27 mouse cellular contexts compared by ENCODE assay signal in genomic region chr9:110465336-110465735, GRCm38 (mm10). TPM values are rescaled to one million over a fixed set of nuclear protein-coding genes. Genes with fewer than 3 reads are reported as not detected.
"Had no signal": no experiment of that assay in that cellular context is flagged by ENCODE, and none has a peak within 500 bp of the region (broad histone marks: within the 10 kb centered on the region; RNA-seq: fewer than 3 reads in every experiment).

No protein-coding gene starts in this region.

- H3K36me3 ChIP-seq: heart, embryonic 15.5 days; liver, embryonic 12.5 days had no signal

- H3K27ac ChIP-seq: heart, adult 2 months; heart, embryonic 13.5 days; heart, embryonic 15.5 days; hindbrain, embryonic 13.5 days; hindbrain, embryonic 15.5 days; hindbrain, postnatal 0 days; kidney, postnatal 0 days; layer of hippocampus, adult 2 months; limb, embryonic 13.5 days; limb, embryonic 15.5 days; liver, embryonic 12.5 days; liver, embryonic 14.5 days had no signal

- H3K27me3 ChIP-seq: heart, embryonic 13.5 days; heart, embryonic 15.5 days; hindbrain, embryonic 13.5 days; hindbrain, embryonic 15.5 days; limb, embryonic 13.5 days; limb, embryonic 15.5 days; liver, embryonic 12.5 days had no signal

- DNase-seq: forebrain, postnatal 0 days; gastrocnemius, postnatal 14 days; gastrocnemius, postnatal 36 days; heart, adult 11 months; heart, adult 2 months; heart, postnatal 14 days; heart, postnatal 36 days; left cerebral cortex, postnatal 4 days; lung, adult 18-20 months had no signal

- H3K4me2 ChIP-seq: heart, embryonic 11.5 days; heart, embryonic 13.5 days; heart, embryonic 15.5 days; hindbrain, embryonic 13.5 days; hindbrain, embryonic 15.5 days; limb, embryonic 13.5 days; limb, embryonic 15.5 days; liver, embryonic 12.5 days had no signal

- H3K4me3 ChIP-seq: heart, adult 2 months; heart, embryonic 13.5 days; heart, embryonic 15.5 days; hindbrain, embryonic 13.5 days; hindbrain, embryonic 15.5 days; layer of hippocampus, adult 2 months; limb, embryonic 13.5 days; limb, embryonic 15.5 days; liver, embryonic 12.5 days had no signal

- ATAC-seq: forebrain, postnatal 0 days; hindbrain, postnatal 0 days; intestine, embryonic 16.5 days; liver, embryonic 12.5 days had no signal

- H3K4me1 ChIP-seq: heart, embryonic 13.5 days; heart, embryonic 15.5 days; hindbrain, embryonic 13.5 days; hindbrain, embryonic 15.5 days; limb, embryonic 13.5 days; limb, embryonic 15.5 days had no signal

- H3K9me3 ChIP-seq: heart, embryonic 13.5 days; heart, embryonic 15.5 days; hindbrain, embryonic 13.5 days; hindbrain, embryonic 15.5 days; limb, embryonic 13.5 days; limb, embryonic 15.5 days; liver, embryonic 12.5 days had no signal

- H3K9ac ChIP-seq: forebrain, postnatal 0 days; heart, embryonic 13.5 days; heart, embryonic 15.5 days; hindbrain, embryonic 13.5 days; hindbrain, embryonic 15.5 days; limb, embryonic 13.5 days; limb, embryonic 15.5 days; liver, embryonic 12.5 days; liver, embryonic 14.5 days had no signal

RNA-seq across cellular contexts. Expression of gene Kif9, which starts 11.4 kb away (rescaled TPM):
- total RNA-seq: gastrocnemius, adult 18-20 months had no signal

RNA-seq across cellular contexts. Expression of gene Ngp, which starts 45.8 kb away (rescaled TPM):
- total RNA-seq: forebrain, postnatal 0 days; gastrocnemius, adult 18-20 months; gastrocnemius, adult 8-10 months; gastrocnemius, postnatal 36 days; heart, adult 2 months; layer of hippocampus, adult 2 months; left cerebral cortex, postnatal 10 days; left cerebral cortex, postnatal 25 days; liver, adult 2 months had no signal
